Mouse (Mus musculus): ENCODE measurements around the gene Lrfn4. TPM values are rescaled to one million over a fixed set of nuclear protein-coding genes. Genes with fewer than 3 reads are reported as not detected.

Lrfn4 gene
- polyA plus RNA-seq, 1 experiment from 2014 or later = 8.6 TPM

- no peaks in the 10 kb centered on the region for H3K27me3 ChIP-seq (ENCODE audit: control insufficient read depth, insufficient read depth, low read length)
- no peak for ATAC-seq (replicated peaks; ENCODE audit: insufficient number of reproducible peaks, low FRiP score, low TSS enrichment, low read depth)
- DNase-seq (ENCODE audit: low spot score) = no peak
- peaks cover 5% of the 10 kb centered on the region; the same call in 1 of the 2 replicates for H3K4me1 ChIP-seq (ENCODE audit: control insufficient read depth, insufficient read depth, low read length)
- no peak overlapping the region for H3K27ac ChIP-seq (replicated peaks; ENCODE audit: low read depth, low read length)
- no peaks in the 10 kb centered on the region for H3K9me3 ChIP-seq (replicated peaks; ENCODE audit: control insufficient read depth, low read length)
- WGBS = 46% methylated on average over 4 of the region's 4 CpGs
- H3K9ac ChIP-seq (replicated peaks; ENCODE audit: low read length) = no peak overlapping the region
- H3K36me3 ChIP-seq (replicated peaks; ENCODE audit: control insufficient read depth, insufficient read depth, low read depth, low read length) = peaks cover 2% of the 10 kb centered on the region
- no peak overlapping the region for H3K4me2 ChIP-seq (ENCODE audit: low read depth, low read length)
- H3K4me3 ChIP-seq (ENCODE audit: low read depth, low read length) = no peak overlapping the region
These were observed 1.1 kb upstream of the Lrfn4 start for GRCm38 (mm10) chr19:4616546-4616945.

GRCm38 (mm10) chr19:4614305-4615150 is 939 bp downstream of the Lrfn4 start:
- Histone ChIP-seq H3K9me3 (replicated peaks; ENCODE audit: control insufficient read depth, low read length) (no peaks in the 10 kb centered on the region), H3K4me1 (ENCODE audit: control insufficient read depth, insufficient read depth, low read length) (peaks cover 5% of the 10 kb centered on the region; the same call in 1 of the 2 replicates), H3K4me2 (ENCODE audit: low read depth, low read length) (peak overlapping the region; percentile 84), H3K27me3 (ENCODE audit: control insufficient read depth, insufficient read depth, low read length) (no peaks in the 10 kb centered on the region), H3K9ac (replicated peaks; ENCODE audit: low read length) (peak overlapping the region; percentile 97), H3K27ac (replicated peaks; ENCODE audit: low read depth, low read length) (peak overlapping the region; percentile 85), H3K36me3 (replicated peaks; ENCODE audit: control insufficient read depth, insufficient read depth, low read depth, low read length) (peaks cover 2% of the 10 kb centered on the region), H3K4me3 (ENCODE audit: low read depth, low read length) (peak overlapping the region; percentile 91)
- ATAC-seq (replicated peaks; ENCODE audit: insufficient number of reproducible peaks, low FRiP score, low TSS enrichment, low read depth) = no peak
- peak; percentile 64 for DNase-seq (ENCODE audit: low spot score)
- 29% methylated on average over 28 of the region's 49 CpGs for WGBS

DNA sequence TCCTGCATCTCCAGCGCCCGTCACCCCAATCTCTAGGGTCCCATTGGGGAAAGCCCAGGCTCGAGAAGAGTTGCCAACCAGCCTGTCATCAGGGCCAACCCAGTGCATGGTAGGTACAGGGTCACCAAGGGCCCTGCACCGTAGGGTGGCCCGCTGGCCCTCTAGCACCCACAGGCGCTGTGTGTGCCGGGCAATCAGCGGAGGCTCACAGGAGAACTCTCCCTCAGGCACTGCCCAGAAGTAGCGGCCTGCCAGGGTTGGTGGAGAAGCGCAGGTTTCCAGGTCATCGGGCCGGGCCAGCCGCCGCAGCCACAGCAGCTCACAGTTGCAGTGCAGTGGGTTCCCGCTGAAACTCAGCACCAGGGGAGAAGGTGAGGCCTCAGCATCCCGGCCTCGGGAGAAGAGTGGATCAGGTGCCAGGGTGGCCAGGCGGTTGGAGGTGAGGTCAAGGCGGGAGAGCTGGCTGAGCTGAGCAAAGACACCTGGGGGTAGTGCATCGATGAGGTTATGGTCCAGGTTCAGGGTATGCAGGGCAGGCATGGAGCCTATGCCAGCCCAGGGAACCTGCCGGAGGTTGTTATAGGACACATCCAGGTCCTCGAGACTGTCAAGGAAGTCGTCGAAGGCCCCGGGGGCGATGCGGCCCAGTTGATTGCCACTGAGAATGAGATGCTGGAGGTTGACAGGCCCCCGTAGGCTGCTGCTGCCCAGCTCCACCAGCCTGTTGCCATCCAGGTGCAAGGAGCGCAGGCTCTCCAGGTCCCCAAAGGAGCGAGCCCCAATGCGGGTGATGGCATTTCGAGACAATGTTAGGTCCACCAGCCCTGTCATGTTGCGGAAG is 1.8 kb downstream of the Lrfn4 start:
- no peak overlapping the region for H3K27ac ChIP-seq (replicated peaks; ENCODE audit: low read depth, low read length)
- DNase-seq (ENCODE audit: low spot score) = no peak
- H3K9ac ChIP-seq (replicated peaks; ENCODE audit: low read length) = peak overlapping the region; percentile 97; the same call in 1 of the 2 replicates
- ATAC-seq (replicated peaks; ENCODE audit: insufficient number of reproducible peaks, low FRiP score, low TSS enrichment, low read depth) = no peak
- H3K27me3 ChIP-seq (ENCODE audit: control insufficient read depth, insufficient read depth, low read length) = no peaks in the 10 kb centered on the region
- H3K4me2 ChIP-seq (ENCODE audit: low read depth, low read length) = peak overlapping the region; percentile 84
- peaks cover 2% of the 10 kb centered on the region for H3K36me3 ChIP-seq (replicated peaks; ENCODE audit: control insufficient read depth, insufficient read depth, low read depth, low read length)
- no peaks in the 10 kb centered on the region for H3K9me3 ChIP-seq (replicated peaks; ENCODE audit: control insufficient read depth, low read length)
- peak overlapping the region; percentile 91 for H3K4me3 ChIP-seq (ENCODE audit: low read depth, low read length)
- peaks cover 5% of the 10 kb centered on the region; the same call in 1 of the 2 replicates for H3K4me1 ChIP-seq (ENCODE audit: control insufficient read depth, insufficient read depth, low read length)
- 86% methylated on average over 33 of the region's 33 CpGs for WGBS

- 88% methylated on average over 19 of the region's 19 CpGs for WGBS
- Histone ChIP-seq H3K27ac (replicated peaks; ENCODE audit: low read depth, low read length) (no peak overlapping the region), H3K4me2 (ENCODE audit: low read depth, low read length) (no peak overlapping the region), H3K36me3 (replicated peaks; ENCODE audit: control insufficient read depth, insufficient read depth, low read depth, low read length) (peaks cover 2% of the 10 kb centered on the region), H3K4me3 (ENCODE audit: low read depth, low read length) (no peak overlapping the region), H3K9ac (replicated peaks; ENCODE audit: low read length) (no peak overlapping the region), H3K9me3 (replicated peaks; ENCODE audit: control insufficient read depth, low read length) (no peaks in the 10 kb centered on the region), H3K27me3 (ENCODE audit: control insufficient read depth, insufficient read depth, low read length) (no peaks in the 10 kb centered on the region), H3K4me1 (ENCODE audit: control insufficient read depth, insufficient read depth, low read length) (peaks cover 5% of the 10 kb centered on the region; the same call in 1 of the 2 replicates)
- DNase-seq (ENCODE audit: low spot score) = no peak
- ATAC-seq (replicated peaks; ENCODE audit: insufficient number of reproducible peaks, low FRiP score, low TSS enrichment, low read depth) = no peak
These were observed 3.1 kb downstream of the Lrfn4 start for GRCm38 (mm10) chr19:4612181-4612961.

GRCm38 (mm10) chr19:4610109-4610508 is 5.4 kb downstream of the Lrfn4 start:
- ATAC-seq (replicated peaks; ENCODE audit: insufficient number of reproducible peaks, low FRiP score, low TSS enrichment, low read depth) = no peak
- Histone ChIP-seq H3K27me3 (ENCODE audit: control insufficient read depth, insufficient read depth, low read length) (no peaks in the 10 kb centered on the region), H3K9me3 (replicated peaks; ENCODE audit: control insufficient read depth, low read length) (no peaks in the 10 kb centered on the region), H3K4me3 (ENCODE audit: low read depth, low read length) (no peak overlapping the region), H3K9ac (replicated peaks; ENCODE audit: low read length) (no peak overlapping the region), H3K27ac (replicated peaks; ENCODE audit: low read depth, low read length) (no peak overlapping the region), H3K4me1 (ENCODE audit: control insufficient read depth, insufficient read depth, low read length) (peaks cover 5% of the 10 kb centered on the region; the same call in 1 of the 2 replicates), H3K4me2 (ENCODE audit: low read depth, low read length) (no peak overlapping the region), H3K36me3 (replicated peaks; ENCODE audit: control insufficient read depth, insufficient read depth, low read depth, low read length) (peaks cover 2% of the 10 kb centered on the region; the same call in 1 of the 2 replicates)
- WGBS = 71% methylated on average over 4 of the region's 4 CpGs
- DNase-seq (ENCODE audit: low spot score) = no peak

DNA sequence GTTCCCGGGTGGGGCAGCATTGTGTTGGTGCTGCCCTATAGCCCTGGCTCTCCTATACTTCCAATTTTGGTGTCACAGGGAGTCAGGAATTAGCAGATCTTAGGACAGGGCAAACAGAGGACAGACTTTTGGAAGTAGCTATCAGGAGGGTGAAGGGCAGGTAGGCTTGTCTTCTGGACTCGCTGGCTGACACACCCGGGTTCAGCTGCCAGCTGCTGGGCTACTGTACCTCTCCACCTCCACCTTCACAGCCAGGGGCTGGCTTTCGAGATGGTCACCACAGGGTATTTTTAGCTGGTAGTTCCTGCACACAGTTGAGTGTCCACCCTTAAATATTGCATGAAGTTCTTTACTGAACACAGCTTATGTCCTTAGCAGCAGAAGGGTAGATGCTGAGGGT is 7.0 kb downstream of the Lrfn4 start:
- WGBS = 91% methylated on average over 4 of the region's 4 CpGs

GRCm38 (mm10) chr19:4607406-4607805 is 8.1 kb downstream of the Lrfn4 start:
- Histone ChIP-seq H3K36me3 (replicated peaks; ENCODE audit: control insufficient read depth, insufficient read depth, low read depth, low read length) (0 out of 2 replicates have a peak, but pooled peaks cover 2% of the 10 kb centered on the region), H3K9ac (replicated peaks; ENCODE audit: low read length) (no peak overlapping the region), H3K9me3 (replicated peaks; ENCODE audit: control insufficient read depth, low read length) (no peaks in the 10 kb centered on the region), H3K4me3 (ENCODE audit: low read depth, low read length) (no peak overlapping the region), H3K27me3 (ENCODE audit: control insufficient read depth, insufficient read depth, low read length) (no peaks in the 10 kb centered on the region), H3K27ac (replicated peaks; ENCODE audit: low read depth, low read length) (no peak overlapping the region), H3K4me1 (ENCODE audit: control insufficient read depth, insufficient read depth, low read length) (no peaks in the 10 kb centered on the region), H3K4me2 (ENCODE audit: low read depth, low read length) (no peak overlapping the region)
- DNase-seq (ENCODE audit: low spot score) (no peak), ATAC-seq (replicated peaks; ENCODE audit: insufficient number of reproducible peaks, low FRiP score, low TSS enrichment, low read depth) (no peak)
- 90% methylated on average over 12 of the region's 12 CpGs for WGBS

More for the DNA sequence above, 7.0 kb downstream of the Lrfn4 start:
- DNase-seq (ENCODE audit: low spot score) = no peak
- no peak for ATAC-seq (replicated peaks; ENCODE audit: insufficient number of reproducible peaks, low FRiP score, low TSS enrichment, low read depth)
- H3K36me3 ChIP-seq (replicated peaks; ENCODE audit: control insufficient read depth, insufficient read depth, low read depth, low read length) = peaks cover 2% of the 10 kb centered on the region; the same call in 1 of the 2 replicates
- no peak overlapping the region for H3K9ac ChIP-seq (replicated peaks; ENCODE audit: low read length)
- 0 out of 2 replicates have a peak, but pooled peaks cover under 1% of the 10 kb centered on the region for H3K4me1 ChIP-seq (ENCODE audit: control insufficient read depth, insufficient read depth, low read length)
- no peaks in the 10 kb centered on the region for H3K27me3 ChIP-seq (ENCODE audit: control insufficient read depth, insufficient read depth, low read length)
- no peaks in the 10 kb centered on the region for H3K9me3 ChIP-seq (replicated peaks; ENCODE audit: control insufficient read depth, low read length)
- H3K4me2 ChIP-seq (ENCODE audit: low read depth, low read length) = no peak overlapping the region
- no peak overlapping the region for H3K27ac ChIP-seq (replicated peaks; ENCODE audit: low read depth, low read length)
- no peak overlapping the region for H3K4me3 ChIP-seq (ENCODE audit: low read depth, low read length)

Data from embryonic facial prominence, embryonic 11.5 days (tissue).